Mouse (Mus musculus): Measurements from ENCODE around the gene Fam118a.
"Not testable (repeated sequence)": the region's sequence is repeated elsewhere in the genome, so short reads cannot be mapped to it uniquely, and the experiment has no call there.

Gene Fam118a

DNA sequence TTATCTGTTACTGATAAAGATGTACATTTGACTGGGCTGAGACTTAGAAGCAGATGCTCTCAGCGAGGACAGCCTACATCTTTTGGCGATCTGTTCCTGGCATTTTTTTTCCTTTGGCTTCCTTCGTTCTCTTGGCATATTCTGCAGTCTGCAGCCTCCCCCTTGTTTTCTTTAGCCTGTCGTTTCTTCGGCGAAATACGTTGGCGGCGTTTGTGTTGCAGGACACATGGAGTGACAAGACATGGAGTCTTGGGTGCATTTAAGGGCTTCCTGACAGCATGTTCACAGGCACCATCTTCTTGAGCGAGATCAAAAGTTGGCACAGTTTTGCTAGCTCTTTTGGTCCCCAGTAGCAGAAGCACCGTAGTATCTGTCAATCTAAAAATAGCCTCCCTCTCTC, 13.0 kb upstream of the Fam118a start:
- DNase-seq = no peak

DNA sequence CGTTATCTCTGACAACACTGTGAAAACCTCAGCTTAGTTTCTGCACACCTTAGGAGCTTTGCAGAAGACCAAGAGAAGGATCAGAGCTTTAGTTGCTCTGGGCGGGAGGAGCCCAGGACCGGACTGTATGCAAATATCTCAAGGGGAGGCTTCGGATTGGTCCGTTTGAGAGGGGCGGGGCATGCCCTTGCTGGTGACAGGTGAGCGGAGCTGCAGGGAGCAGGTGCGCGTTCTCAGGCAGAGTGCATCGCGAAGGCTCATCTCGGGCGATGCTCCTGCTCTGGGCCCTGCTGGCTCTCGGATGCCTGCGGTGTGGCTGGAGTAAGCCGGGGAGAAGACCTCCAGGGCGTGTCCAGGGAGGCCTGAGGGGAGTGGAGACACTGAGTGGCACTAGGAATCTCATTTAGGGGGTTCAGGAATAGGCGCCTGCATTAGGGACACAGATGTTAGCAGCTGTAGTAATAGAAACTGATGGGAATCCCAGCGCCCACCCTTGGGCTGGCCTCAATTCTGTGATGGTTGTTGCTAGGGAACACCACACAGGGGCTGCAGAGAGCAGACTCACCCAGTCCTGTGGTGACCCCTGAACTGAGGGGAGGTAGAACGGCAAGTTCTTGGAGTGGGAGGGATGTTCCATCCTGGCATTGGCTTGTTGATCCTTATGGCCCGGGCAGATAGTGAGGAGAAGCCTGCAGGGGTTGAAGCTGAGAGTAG, 11.6 kb upstream of the Fam118a start, which contains the start of gene Upk3a:
Gene Upk3a (plus strand): TSS at position 191 of the 714 bp plus-strand sequence.
- peak; percentile 46 for DNase-seq

DNA sequence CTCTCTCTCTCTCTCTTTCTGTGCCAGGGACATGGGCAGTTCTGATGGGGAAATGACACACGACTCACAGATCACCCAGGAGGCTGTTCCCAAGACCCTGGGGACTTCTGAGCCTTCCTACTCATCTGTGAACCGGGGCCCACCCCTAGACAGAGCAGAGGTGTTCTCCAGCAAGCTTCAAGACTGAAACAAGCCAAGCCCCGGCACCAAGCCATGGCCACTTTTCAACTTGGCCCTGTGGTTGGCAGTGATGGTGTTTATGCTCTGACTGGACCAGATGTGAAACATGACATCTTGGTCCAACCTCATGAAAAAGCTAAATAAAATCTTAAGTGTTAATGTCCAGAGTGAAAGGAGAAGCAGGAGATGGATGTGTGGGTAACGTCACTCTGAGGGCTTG, 6.5 kb upstream of the Fam118a start:
- DNase-seq = no peak

GRCm38 (mm10) chr15:85026197-85026596, 2.6 kb upstream of the Fam118a start:
- no peak for DNase-seq

GRCm38 (mm10) chr15:85027740-85028139, 1.0 kb upstream of the Fam118a start:
- no peak for DNase-seq

DNA sequence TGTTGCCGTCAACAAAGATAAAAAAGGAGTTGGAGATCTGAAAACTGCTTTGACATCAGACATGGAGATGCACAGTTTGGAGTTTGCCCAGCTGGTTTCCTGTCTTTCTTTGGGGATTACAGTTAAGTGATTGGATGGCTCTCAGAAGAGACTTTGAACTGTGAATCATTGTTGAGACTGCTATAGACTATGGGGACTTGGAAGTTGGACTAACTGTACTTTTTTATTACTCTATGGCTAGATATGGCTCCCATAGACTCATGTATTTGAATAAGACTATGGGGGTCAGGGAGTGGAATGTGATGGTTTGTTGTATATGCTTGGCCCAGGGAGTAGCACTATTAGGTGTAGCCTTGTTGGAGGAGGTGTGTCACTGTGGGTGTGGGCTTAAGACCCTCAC, 1.9 kb downstream of the Fam118a start:
- not testable (repeated sequence) for DNase-seq

GRCm38 (mm10) chr15:85031866-85032265, 3.1 kb downstream of the Fam118a start:
- peak; percentile 28 for DNase-seq

DNA sequence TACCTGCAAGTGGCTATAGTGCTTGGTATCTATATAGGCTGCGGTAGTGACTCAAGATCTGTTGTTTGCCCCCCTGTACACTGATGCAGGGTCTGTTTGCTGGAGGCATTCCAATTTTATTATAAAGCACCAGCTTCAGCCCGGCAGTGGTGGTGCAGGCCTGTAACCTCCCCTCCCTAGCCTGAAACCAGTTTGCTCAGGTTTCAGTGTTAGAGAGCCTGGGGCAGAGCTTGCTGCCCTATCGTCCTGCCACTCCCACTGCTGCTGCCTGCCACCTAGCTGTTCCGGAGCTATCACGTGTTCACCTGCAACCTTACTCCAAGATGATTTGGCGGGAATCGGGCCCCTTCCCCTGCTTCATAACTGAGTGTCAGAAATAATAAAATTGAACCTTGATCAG, 5.2 kb downstream of the Fam118a start:
- DNase-seq = peak; percentile 45

GRCm38 (mm10) chr15:85036566-85037342, 8.0 kb downstream of the Fam118a start:
- peak; percentile 99 for DNase-seq

DNA sequence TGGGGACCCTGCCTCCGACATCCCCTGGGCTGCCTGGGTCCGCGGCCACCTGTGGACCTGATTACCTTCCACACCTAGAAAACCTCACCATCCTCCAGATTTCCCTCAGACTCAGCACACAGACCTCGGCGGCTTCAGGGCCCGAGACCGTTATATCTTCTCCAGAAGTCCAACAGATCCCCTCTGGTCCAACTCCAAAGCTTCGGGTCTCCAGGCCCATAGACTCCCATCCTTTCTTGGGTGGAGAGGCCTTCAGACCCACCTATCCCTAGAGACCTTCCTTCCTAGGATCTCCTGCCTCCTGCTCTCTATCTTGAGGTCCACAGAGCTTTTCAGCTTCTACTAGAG, 8.6 kb downstream of the Fam118a start:
- DNase-seq = no peak

GRCm38 (mm10) chr15:85041546-85042225, 12.9 kb downstream of the Fam118a start:
- no peak for DNase-seq

- DNase-seq = peak; percentile 63
Observed at GRCm38 (mm10) chr15:85042361-85042954, 13.7 kb downstream of the Fam118a start.

DNA sequence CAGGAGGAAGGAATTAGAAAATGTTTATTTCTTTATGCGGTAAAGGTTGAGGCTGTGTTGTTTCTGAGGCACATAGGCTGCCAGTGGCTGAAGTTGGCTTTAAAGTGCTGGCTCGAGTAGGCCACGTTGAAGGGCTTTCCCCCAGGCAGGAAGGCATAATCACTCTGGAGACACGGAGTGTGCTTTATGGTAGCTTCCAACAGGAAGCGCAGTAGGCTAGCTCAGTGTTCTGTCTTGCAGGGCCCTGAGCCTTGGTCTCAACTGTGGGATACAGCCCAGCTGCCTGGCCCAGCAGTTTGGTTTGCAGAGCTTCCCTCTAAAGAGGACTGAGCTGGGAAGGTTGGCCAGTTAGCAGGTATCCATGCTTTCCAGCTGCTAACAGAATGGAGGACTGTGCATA, 14.4 kb downstream of the Fam118a start:
- DNase-seq = no peak

DNA sequence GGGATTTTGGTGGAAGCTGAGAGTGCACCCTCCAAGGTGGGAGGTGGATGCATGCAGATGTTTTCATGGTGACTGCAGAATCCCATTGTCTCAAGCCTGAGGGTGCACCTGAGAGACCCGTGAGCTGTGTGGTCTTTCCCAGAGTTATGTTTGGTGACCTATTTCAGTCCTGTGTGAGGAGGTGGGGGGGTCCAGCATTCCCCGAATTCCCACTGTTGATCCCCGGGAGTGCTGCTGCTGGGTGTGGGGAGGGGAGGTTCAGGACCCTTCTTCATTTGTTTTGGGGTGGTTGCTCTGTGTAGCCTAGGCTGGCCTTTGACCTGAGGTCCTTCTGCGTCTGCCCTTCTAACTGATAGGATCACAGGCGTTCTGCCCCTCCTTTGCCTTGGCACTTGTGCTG, 15.0 kb downstream of the Fam118a start:
- no peak for DNase-seq

- no peak for DNase-seq
Observed at GRCm38 (mm10) chr15:85046230-85046950, 17.6 kb downstream of the Fam118a start.

DNA sequence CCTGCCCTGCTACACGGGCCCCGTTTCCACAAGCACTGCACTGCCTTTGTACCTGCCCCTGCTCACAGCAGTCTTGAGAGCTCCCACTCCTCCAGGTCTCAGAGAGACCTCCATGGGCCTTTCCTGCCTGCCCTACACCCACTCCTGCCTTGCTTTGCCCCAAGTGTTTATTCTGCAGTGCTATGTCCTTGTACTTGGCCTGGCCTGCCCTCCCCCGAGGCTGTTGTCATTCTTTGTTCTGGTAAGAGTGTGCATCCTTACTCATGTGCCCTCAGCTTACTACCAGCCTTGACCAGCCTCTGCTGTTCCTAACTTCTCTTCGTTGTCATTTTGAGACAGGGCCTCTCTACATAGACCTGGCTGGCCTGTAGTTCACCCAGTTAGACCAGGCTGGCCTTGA, 19.1 kb downstream of the Fam118a start:
- no peak for DNase-seq

DNA sequence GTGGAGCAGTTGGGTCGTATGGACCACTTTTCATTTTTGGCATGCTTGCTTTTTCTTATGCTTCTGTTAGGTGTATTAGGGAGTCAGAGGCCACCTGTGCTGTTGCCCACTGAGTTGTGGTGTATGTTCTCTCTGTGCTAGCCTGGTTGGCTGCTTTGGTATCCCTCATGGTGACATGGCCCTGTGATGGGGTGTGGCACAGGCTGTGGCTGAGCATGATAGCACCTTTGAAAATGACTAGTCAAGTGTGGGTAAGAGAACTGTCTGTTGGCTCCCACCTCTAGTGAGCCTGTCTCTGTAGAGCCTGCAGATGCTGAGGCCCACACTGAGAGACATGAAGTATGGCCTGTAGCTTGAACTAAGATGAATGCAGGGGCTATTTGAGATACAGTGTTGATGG, 21.0 kb downstream of the Fam118a start:
- no peak for DNase-seq

DNA sequence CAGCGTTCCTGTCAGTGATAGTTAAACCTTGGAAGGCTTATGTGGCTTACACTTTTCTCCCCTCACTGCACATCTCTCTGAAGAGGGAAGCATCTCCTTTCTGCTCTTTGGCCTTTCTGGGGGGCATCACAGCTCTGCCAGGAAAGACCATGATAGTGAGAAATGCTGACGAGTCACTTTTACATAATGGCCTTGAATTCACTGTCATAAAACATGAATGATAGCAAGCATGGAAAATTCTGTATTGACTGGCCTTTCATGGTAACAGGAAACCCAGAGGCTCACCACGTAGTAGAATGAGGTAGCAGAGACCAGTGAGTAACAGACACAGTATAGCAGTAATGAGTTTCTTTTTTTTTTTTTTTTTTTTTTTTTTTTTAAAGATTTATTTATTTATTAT, 25.4 kb downstream of the Fam118a start:
- no peak for DNase-seq

DNA sequence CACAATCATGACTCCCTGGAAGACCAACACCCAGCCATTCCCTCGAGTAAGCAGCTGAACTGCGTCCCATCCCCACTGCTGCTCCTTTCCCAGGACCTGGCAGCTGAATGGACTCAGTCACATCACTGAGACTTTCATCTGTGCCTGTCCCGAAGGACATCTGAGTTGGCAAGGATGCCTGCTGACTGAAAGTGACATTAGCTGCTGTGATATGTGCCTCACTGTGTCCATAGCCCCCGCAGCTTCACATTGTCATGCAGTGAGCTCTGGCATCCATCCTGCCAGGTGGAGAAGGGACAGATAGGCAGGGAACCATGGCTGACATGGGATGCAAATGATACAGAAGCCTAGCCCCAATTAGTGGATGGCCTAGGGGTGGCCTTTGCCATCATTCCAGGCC, 26.4 kb downstream of the Fam118a start:
- no peak for DNase-seq

- DNase-seq = no peak
Observed at GRCm38 (mm10) chr15:85063421-85063820, 34.7 kb downstream of the Fam118a start.

GRCm38 (mm10) chr15:85070561-85070960, 41.8 kb downstream of the Fam118a start:
- peak; percentile 72 for DNase-seq

- DNase-seq = peak; percentile 66
Observed at GRCm38 (mm10) chr15:85072651-85073050, 43.9 kb downstream of the Fam118a start.

DNA sequence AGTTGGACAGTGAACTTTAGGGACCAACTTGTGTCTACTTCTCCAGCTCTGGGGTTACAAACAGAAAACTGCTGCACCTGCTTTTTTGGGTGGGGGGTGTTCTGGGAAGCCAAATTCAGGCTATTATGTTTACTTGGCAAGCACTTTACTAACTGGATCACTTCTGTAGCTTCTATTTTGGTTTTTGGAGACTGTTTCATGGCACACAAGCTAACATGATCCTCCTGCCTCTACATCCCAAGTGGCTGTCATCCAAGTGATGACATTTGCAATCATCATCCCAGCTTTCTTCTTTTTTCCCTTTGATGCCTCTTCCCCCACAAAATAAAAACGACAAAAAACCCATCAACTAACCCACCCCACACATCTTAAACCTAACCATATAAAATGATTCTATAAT, 56.9 kb downstream of the Fam118a start:
- DNase-seq = no peak
